ENCODE assay signal across 15 mouse cellular contexts in the genomic region with DNA sequence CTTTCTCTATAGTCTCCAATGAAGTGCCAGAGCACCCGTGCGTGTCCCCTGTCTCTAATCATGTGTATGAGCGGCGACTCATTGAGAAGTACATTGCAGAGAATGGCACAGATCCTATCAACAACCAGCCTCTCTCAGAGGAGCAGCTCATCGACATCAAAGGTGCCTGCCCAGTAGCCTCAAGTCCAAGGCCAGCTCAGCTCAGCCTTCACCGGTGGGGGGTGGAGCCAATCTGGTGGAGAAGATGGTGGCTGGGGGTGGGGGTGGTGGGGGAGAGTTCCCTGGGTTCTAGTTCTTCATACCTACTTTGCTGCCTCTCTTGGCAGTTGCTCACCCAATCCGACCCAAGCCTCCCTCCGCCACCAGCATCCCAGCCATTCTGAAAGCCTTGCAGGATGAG. TPM values are rescaled to one million over a fixed set of nuclear protein-coding genes. Genes with fewer than 3 reads are reported as not detected.
DNase-seq lines count a peak whose midpoint lies in the region; ATAC-seq and TF ChIP-seq lines count a peak whose summit lies in the region.
"Had no signal": no experiment of that assay in that cellular context is flagged by ENCODE, and none has a peak within 500 bp of the region (broad histone marks: within the 10 kb centered on the region; RNA-seq: fewer than 3 reads in every experiment).

No protein-coding gene starts in this region.

- no peaks in the 10 kb centered on the region for H3K27me3 ChIP-seq in intestine, embryonic 15.5 days (replicated peaks)
- H3K27me3 ChIP-seq in intestine, postnatal 0 days (replicated peaks; ENCODE audit: control insufficient read depth, insufficient read depth, low read length), result no peaks in the 10 kb centered on the region
- H3K27me3 ChIP-seq in neural tube, embryonic 12.5 days (replicated peaks), result no peaks in the 10 kb centered on the region
- H3K27me3 ChIP-seq in myocyte (ENCODE audit: control insufficient read depth, insufficient read depth, insufficient read length), result no peaks in the 10 kb centered on the region
- H3K27me3 ChIP-seq: hindbrain, embryonic 15.5 days; liver, embryonic 15.5 days had no signal

- H3K9ac ChIP-seq in intestine, embryonic 15.5 days, result no peak overlapping the region
- H3K9ac ChIP-seq in intestine, postnatal 0 days (ENCODE audit: low read depth, low read length), result no peak overlapping the region
- H3K9ac ChIP-seq in neural tube, embryonic 12.5 days, result no peak overlapping the region
- H3K9ac ChIP-seq: hindbrain, embryonic 15.5 days; liver, embryonic 15.5 days had no signal

- 75% methylated on average over 8 of the region's 8 CpGs for WGBS in intestine, embryonic 15.5 days
- 73% methylated on average over 8 of the region's 8 CpGs for WGBS in intestine, postnatal 0 days
- WGBS in neural tube, embryonic 12.5 days, result 94% methylated on average over 8 of the region's 8 CpGs

- H3K4me2 ChIP-seq in intestine, embryonic 15.5 days (replicated peaks), result 0 out of 2 replicates have a peak overlapping the region, but pooled peaks have one; percentile 65
- H3K4me2 ChIP-seq in intestine, postnatal 0 days (replicated peaks; ENCODE audit: low read depth), result no peak overlapping the region
- H3K4me2 ChIP-seq in neural tube, embryonic 12.5 days (replicated peaks), result 0 out of 2 replicates have a peak overlapping the region, but pooled peaks have one; percentile 75
- peak overlapping the region; percentile 98 for H3K4me2 ChIP-seq in myocyte (ENCODE audit: low read depth)

- H3K27ac ChIP-seq in gastrocnemius, adult 2 months, result peak overlapping the region; percentile 97
- no peak overlapping the region for H3K27ac ChIP-seq in intestine, embryonic 15.5 days
- H3K27ac ChIP-seq in intestine, postnatal 0 days (ENCODE audit: low read depth, low read length), result no peak overlapping the region
- H3K27ac ChIP-seq in neural tube, embryonic 12.5 days, result no peak overlapping the region
- H3K27ac ChIP-seq: hindbrain, embryonic 15.5 days; liver, embryonic 15.5 days had no signal

- no peak for TF ChIP-seq POLR2A in myocyte (IDR thresholded peaks at IDR 0.05; ENCODE audit: insufficient read length, low read depth)

- peak overlapping the region; percentile 99 for H3K4me3 ChIP-seq in gastrocnemius, adult 2 months
- no peak overlapping the region for H3K4me3 ChIP-seq in intestine, embryonic 15.5 days (replicated peaks)
- H3K4me3 ChIP-seq in intestine, postnatal 0 days (ENCODE audit: low read depth, low read length), result no peak overlapping the region
- no peak overlapping the region for H3K4me3 ChIP-seq in neural tube, embryonic 12.5 days
- H3K4me3 ChIP-seq in myocyte, result no peak overlapping the region
- H3K4me3 ChIP-seq: hindbrain, embryonic 15.5 days had no signal

- no peak for DNase-seq in gastrocnemius, adult 2 months
- DNase-seq in gastrocnemius, postnatal 36 days, result no peak
- no peak for DNase-seq in neural tube, embryonic 10.5 days (ENCODE audit: extremely low spot score, low spot score)
- DNase-seq: cerebellum, adult 8-10 months; gastrocnemius, postnatal 25 days; kidney, adult 9 months; lung, postnatal 4 days; thymus, adult 18-20 months had no signal

- H3K4me1 ChIP-seq in intestine, embryonic 15.5 days (replicated peaks), result peaks cover 7% of the 10 kb centered on the region; the same call in 1 of the 2 replicates
- H3K4me1 ChIP-seq in intestine, postnatal 0 days (replicated peaks; ENCODE audit: control insufficient read depth, insufficient read depth, low read length), result 0 out of 2 replicates have a peak, but pooled peaks cover 5% of the 10 kb centered on the region
- H3K4me1 ChIP-seq in neural tube, embryonic 12.5 days, result peaks cover 18% of the 10 kb centered on the region

- H3K9me3 ChIP-seq in intestine, embryonic 15.5 days, result no peaks in the 10 kb centered on the region
- H3K9me3 ChIP-seq in intestine, postnatal 0 days (ENCODE audit: control insufficient read depth), result no peaks in the 10 kb centered on the region
- no peaks in the 10 kb centered on the region for H3K9me3 ChIP-seq in neural tube, embryonic 12.5 days
- H3K9me3 ChIP-seq: hindbrain, embryonic 15.5 days; liver, embryonic 15.5 days had no signal

- H3K79me2 ChIP-seq in myocyte (ENCODE audit: control insufficient read depth, insufficient read depth), result peaks cover 35% of the 10 kb centered on the region

- H3ac ChIP-seq in myocyte (ENCODE audit: control insufficient read depth, insufficient read length), result no peak overlapping the region

- no peak for ATAC-seq in intestine, embryonic 15.5 days
- no peak for ATAC-seq in intestine, postnatal 0 days
- ATAC-seq in neural tube, embryonic 12.5 days (ENCODE audit: low FRiP score, low read depth), result no peak

- no peak for TF ChIP-seq CTCF in gastrocnemius, adult 2 months (IDR thresholded peaks at IDR 0.05)
- TF ChIP-seq CTCF in intestine, postnatal 0 days (IDR thresholded peaks at IDR 0.05; ENCODE audit: low read depth), result no peak

- peaks cover 33% of the 10 kb centered on the region for H3K36me3 ChIP-seq in intestine, embryonic 15.5 days
- H3K36me3 ChIP-seq in intestine, postnatal 0 days (ENCODE audit: control insufficient read depth, insufficient read depth), result peaks cover 48% of the 10 kb centered on the region
- peaks cover 53% of the 10 kb centered on the region for H3K36me3 ChIP-seq in neural tube, embryonic 12.5 days
- H3K36me3 ChIP-seq in myocyte (ENCODE audit: control insufficient read depth, insufficient read depth), result peaks cover 42% of the 10 kb centered on the region

- intact Hi-C loops in gastrocnemius, adult 2 months (cut with DNase I), result no loop called here
- intact Hi-C loops in gastrocnemius, postnatal 36 days (cut with DNase I), result no loop called here

TF ChIP-seq in myocyte, 11 proteins besides CTCF, POLR2A, EP300 and RAD21:
- TF ChIP-seq POLR2AphosphoS2 (IDR thresholded peaks at IDR 0.05; ENCODE audit: insufficient read length, low read depth), result no peak
- no peak for TF ChIP-seq MAX (IDR thresholded peaks at IDR 0.05; ENCODE audit: low read depth)
- TF ChIP-seq REST (IDR thresholded peaks at IDR 0.05; ENCODE audit: insufficient read depth, insufficient read length), result no peak
- no peak for TF ChIP-seq SRF (IDR thresholded peaks at IDR 0.05; ENCODE audit: control insufficient read depth, insufficient read length, low read depth)
- TF ChIP-seq USF1 (IDR thresholded peaks at IDR 0.05; ENCODE audit: low read depth), result no peak
- TF ChIP-seq TCF3 (IDR thresholded peaks at IDR 0.05; ENCODE audit: insufficient read length, low read depth), result no peak
- TF ChIP-seq TCF12 (IDR thresholded peaks at IDR 0.05; ENCODE audit: insufficient read depth, poor library complexity, severe bottlenecking), result no peak
- no peak for TF ChIP-seq CEBPB (IDR thresholded peaks at IDR 0.05; ENCODE audit: insufficient read depth, poor library complexity, severe bottlenecking)
- TF ChIP-seq MYOD1 (IDR thresholded peaks at IDR 0.05; ENCODE audit: control insufficient read depth in 1 of 3, insufficient read length in 2 of 3, low read depth in 2 of 3), result no peak
- no peak for TF ChIP-seq E2F4 (IDR thresholded peaks at IDR 0.05; ENCODE audit: insufficient read depth)
- TF ChIP-seq MYOG (IDR thresholded peaks at IDR 0.05; ENCODE audit: control insufficient read depth in 1 of 3, insufficient read depth in 1 of 3, insufficient read length in 2 of 3, low read depth in 2 of 3), result no peak

RNA-seq across cellular contexts. Expression of a gene that starts 2.5 kb away (rescaled TPM):
- total RNA-seq in gastrocnemius, adult 2 months (2021), result 100 to 1,000 TPM; 150 to 184 TPM
- 100 to 1,000 TPM; 140 to 166 TPM for total RNA-seq in gastrocnemius, postnatal 36 days (2021)
- 35.8 and 39.2 TPM in 2 replicates for polyA plus RNA-seq in intestine, embryonic 15.5 days (2015; fragmentation: Nextera tagmentation; extraction: Ambion mirVana)
- 20.3 and 24.6 TPM in 2 replicates for polyA plus RNA-seq in intestine, postnatal 0 days (2015; fragmentation: Nextera tagmentation; extraction: Ambion mirVana)
- polyA plus RNA-seq in neural tube, embryonic 12.5 days (2016; fragmentation: Nextera tagmentation; extraction: Ambion mirVana), result 39.0 and 44.8 TPM in 2 replicates
- 222 TPM for polyA plus RNA-seq in myocyte (2012; fragmentation: generic; extraction: Trizol)

RNA-seq across cellular contexts. Expression of a gene that starts 15.7 kb away (rescaled TPM):
- total RNA-seq in gastrocnemius, adult 2 months (2021), result 100 to 1,000 TPM; 227 to 255 TPM
- total RNA-seq in gastrocnemius, postnatal 36 days (2021), result 100 to 1,000 TPM; 218 to 234 TPM
- 75.4 and 80.6 TPM in 2 replicates for polyA plus RNA-seq in intestine, embryonic 15.5 days (2015; fragmentation: Nextera tagmentation; extraction: Ambion mirVana)
- 35.8 and 36.2 TPM in 2 replicates for polyA plus RNA-seq in intestine, postnatal 0 days (2015; fragmentation: Nextera tagmentation; extraction: Ambion mirVana)
- 38.7 and 39.1 TPM in 2 replicates for polyA plus RNA-seq in neural tube, embryonic 12.5 days (2016; fragmentation: Nextera tagmentation; extraction: Ambion mirVana)
- polyA plus RNA-seq in myocyte (2012; fragmentation: generic; extraction: Trizol), result 223 TPM

RNA-seq across cellular contexts. Expression of a gene that starts 22.9 kb away (rescaled TPM):
- total RNA-seq in gastrocnemius, adult 2 months (2021), result not detected
- total RNA-seq in gastrocnemius, postnatal 36 days (2021), result not detected
- not detected in 2 replicates for polyA plus RNA-seq in intestine, embryonic 15.5 days (2015; fragmentation: Nextera tagmentation; extraction: Ambion mirVana)
- polyA plus RNA-seq in intestine, postnatal 0 days (2015; fragmentation: Nextera tagmentation; extraction: Ambion mirVana), result not detected in 2 replicates
- 0.10 TPM in 1 of 2 replicates, not detected in the other for polyA plus RNA-seq in neural tube, embryonic 12.5 days (2016; fragmentation: Nextera tagmentation; extraction: Ambion mirVana)
- polyA plus RNA-seq in myocyte (2012; fragmentation: generic; extraction: Trizol), result 0.05 TPM
- total RNA-seq: gastrocnemius, postnatal 25 days; MEL had no signal
- polyA plus RNA-seq: liver, embryonic 15.5 days had no signal

RNA-seq across cellular contexts. Expression of a gene that starts 27.8 kb away (rescaled TPM):
- total RNA-seq in gastrocnemius, adult 2 months (2021), result 1 to 10 TPM; 2.8 to 7.2 TPM
- 1 to 10 TPM; 5.3 to 6.0 TPM for total RNA-seq in gastrocnemius, postnatal 36 days (2021)
- polyA plus RNA-seq in intestine, embryonic 15.5 days (2015; fragmentation: Nextera tagmentation; extraction: Ambion mirVana), result 37.7 TPM in 2 replicates
- polyA plus RNA-seq in intestine, postnatal 0 days (2015; fragmentation: Nextera tagmentation; extraction: Ambion mirVana), result 7.1 and 7.5 TPM in 2 replicates
- 151 and 157 TPM in 2 replicates for polyA plus RNA-seq in neural tube, embryonic 12.5 days (2016; fragmentation: Nextera tagmentation; extraction: Ambion mirVana)
- 118 TPM for polyA plus RNA-seq in myocyte (2012; fragmentation: generic; extraction: Trizol)
- total RNA-seq: MEL had no signal

RNA-seq across cellular contexts. Expression of a gene that starts 39.5 kb away (rescaled TPM):
- not detected for total RNA-seq in gastrocnemius, adult 2 months (2021)
- not detected for total RNA-seq in gastrocnemius, postnatal 36 days (2021)
- polyA plus RNA-seq in intestine, embryonic 15.5 days (2015; fragmentation: Nextera tagmentation; extraction: Ambion mirVana), result 0.05 and 0.06 TPM in 2 replicates
- not detected in 2 replicates for polyA plus RNA-seq in intestine, postnatal 0 days (2015; fragmentation: Nextera tagmentation; extraction: Ambion mirVana)
- 0.19 TPM in 1 of 2 replicates, not detected in the other for polyA plus RNA-seq in neural tube, embryonic 12.5 days (2016; fragmentation: Nextera tagmentation; extraction: Ambion mirVana)
- 0.10 TPM for polyA plus RNA-seq in myocyte (2012; fragmentation: generic; extraction: Trizol)
- total RNA-seq: gastrocnemius, postnatal 25 days had no signal
- polyA plus RNA-seq: liver, embryonic 15.5 days had no signal
